Mouse (Mus musculus) CH12.LX (cell line): ENCODE measurements at regions not wholly inside any gene's neighbourhood (a gene's known extent, or its start where the extent isn't known, plus 50 kb on each side); places are given as distances from the start of the nearest gene placed in this dataset.

ENCODE experiments used
- CHD2 ChIP-seq: IDR thresholded peaks from 2 replicates; pipeline ENCODE4 v1.6.1; 2011; ENCODE audit warnings: low read length, improper control_type of control experiment
- CTCF ChIP-seq, 2 experiments: IDR thresholded peaks in 1 of 2; conservative IDR thresholded peaks in 1 of 2; 2 replicates each; pipeline ENCODE4 v1.5.1; 2011 to 2012; ENCODE audit warnings: low read depth in 2 of 2, low read length in 2 of 2, improper control_type of control experiment in 1 of 2, inconsistent platforms in 1 of 2, mild to moderate bottlenecking in 1 of 2, moderate library complexity in 1 of 2
- EP300 ChIP-seq: IDR thresholded peaks from 2 replicates; pipeline ENCODE4 v1.6.1; 2011; ENCODE audit warnings: low read length, improper control_type of control experiment
- JUN ChIP-seq: IDR thresholded peaks from 2 replicates; pipeline ENCODE4 v1.6.1; 2011; ENCODE audit warnings: low read depth, mild to moderate bottlenecking, low read length, improper control_type of control experiment, moderate library complexity; ENCODE audit not compliant: insufficient read depth
- MYC ChIP-seq: IDR thresholded peaks from 2 replicates; pipeline ENCODE4 v1.6.1; 2011; ENCODE audit warnings: low read depth, mild to moderate bottlenecking, improper control_type of control experiment, low read length
- POLR2A ChIP-seq: IDR thresholded peaks from 2 replicates; pipeline ENCODE4 v1.6.1; 2011; ENCODE audit warnings: low read depth, mild to moderate bottlenecking, improper control_type of control experiment, low read length
- RCOR1 ChIP-seq: conservative IDR thresholded peaks from 2 replicates; pipeline ENCODE4 v1.6.1; 2012; ENCODE audit warnings: low read depth, mild to moderate bottlenecking, inconsistent platforms, low read length, improper control_type of control experiment
- SIN3A ChIP-seq: IDR thresholded peaks from 2 replicates; pipeline ENCODE4 v1.6.1; 2012; ENCODE audit warnings: low read length, improper control_type of control experiment, inconsistent platforms
- USF1 ChIP-seq: IDR thresholded peaks from 2 replicates; pipeline ENCODE4 v1.6.1; 2014; ENCODE audit warnings: low read depth, mild to moderate bottlenecking, inconsistent platforms, low read length, improper control_type of control experiment
- ZC3H11A ChIP-seq: IDR thresholded peaks from 2 replicates; pipeline ENCODE4 v1.6.1; 2012; ENCODE audit warnings: low read depth, mild to moderate bottlenecking, inconsistent platforms, low read length, improper control_type of control experiment
- ZMIZ1 ChIP-seq: IDR thresholded peaks from 2 replicates; pipeline ENCODE4 v1.6.1; 2012; ENCODE audit warnings: low read depth, mild to moderate bottlenecking, inconsistent platforms, low read length, improper control_type of control experiment

DNA sequence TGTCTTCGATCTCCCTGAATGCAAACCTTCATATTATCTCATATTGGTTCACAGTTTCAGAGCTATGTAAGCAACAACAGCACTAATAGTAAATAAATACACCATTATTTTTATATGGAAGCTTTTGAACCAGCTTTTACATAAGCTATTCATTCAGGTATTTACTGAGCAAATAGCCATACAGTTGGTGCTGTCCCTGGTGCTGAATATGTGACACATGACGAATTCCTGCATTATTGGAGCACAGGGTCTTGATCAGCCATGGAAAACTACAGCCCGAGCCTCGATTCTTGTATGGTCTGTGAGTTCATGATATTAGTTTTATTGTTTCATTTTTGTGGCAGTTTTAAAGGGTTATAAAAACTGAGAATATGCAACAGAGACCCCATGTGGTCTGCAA, 359.1 kb upstream of the Xylt1 start:
- TF ChIP-seq RCOR1 (no peak), POLR2A (no peak), SIN3A (no peak), CHD2 (no peak), CTCF (conservative IDR thresholded peaks at IDR 0.05 in 1 of 2, IDR thresholded peaks at IDR 0.05 in 1 of 2; ENCODE audit: low read depth in 2 of 2, low read length in 2 of 2) (no peak), ZC3H11A (no peak), EP300 (no peak), ZMIZ1 (no peak), MYC (no peak), USF1 (no peak), JUN (no peak)
